Mouse (Mus musculus) forelimb bud, embryonic 11.5 days (tissue): ENCODE results near the gene Tbc1d32.
A peak's percentile ranks its signal among the peaks of the same experiment; 100 is the strongest.
"Not testable (repeated sequence)": the region's sequence is repeated elsewhere in the genome, so short reads cannot be mapped to it uniquely, and the experiment has no call there.

ENCODE experiments used
- DNase-seq: peaks from one replicate; pipeline ENCODE4 v3.0.0-alpha.2; 2012; ENCODE audit warnings: low read depth, low spot score

Gene Tbc1d32

DNA sequence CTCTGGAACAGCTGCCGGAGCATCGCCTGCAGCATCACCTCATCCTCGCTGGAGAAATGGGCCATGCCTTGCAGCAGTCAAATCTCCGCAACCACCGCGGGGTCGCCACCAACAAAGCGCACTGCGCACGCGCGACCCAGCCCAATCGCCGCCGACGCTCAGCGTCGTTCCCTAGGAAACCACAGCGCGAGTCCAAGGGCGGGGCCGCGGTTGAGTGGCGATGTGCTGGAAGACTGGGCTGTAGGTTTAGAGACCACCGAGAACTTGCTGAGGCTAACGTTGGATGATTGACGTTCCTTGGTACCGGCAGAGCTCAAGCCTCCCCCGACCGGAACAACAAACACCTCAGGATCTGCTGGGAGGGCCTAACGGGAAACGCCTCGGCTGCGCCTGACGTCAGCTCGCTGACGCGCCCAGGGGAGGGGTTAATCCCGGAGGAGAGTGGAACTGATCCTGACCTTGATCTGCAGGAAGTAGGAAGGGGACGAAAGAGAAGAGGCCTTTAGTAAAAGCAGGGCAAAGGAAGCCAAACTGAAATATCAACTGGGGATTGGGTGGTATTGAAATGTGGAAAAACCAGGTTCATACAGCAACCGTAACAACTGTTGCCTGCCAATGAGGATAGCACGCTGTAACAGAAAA is at the start of gene Tbc1d32:
Tbc1d32 (minus strand) TSS at position 122 of the 642 bp plus-strand sequence.
- peak; percentile 95 for DNase-seq

DNA sequence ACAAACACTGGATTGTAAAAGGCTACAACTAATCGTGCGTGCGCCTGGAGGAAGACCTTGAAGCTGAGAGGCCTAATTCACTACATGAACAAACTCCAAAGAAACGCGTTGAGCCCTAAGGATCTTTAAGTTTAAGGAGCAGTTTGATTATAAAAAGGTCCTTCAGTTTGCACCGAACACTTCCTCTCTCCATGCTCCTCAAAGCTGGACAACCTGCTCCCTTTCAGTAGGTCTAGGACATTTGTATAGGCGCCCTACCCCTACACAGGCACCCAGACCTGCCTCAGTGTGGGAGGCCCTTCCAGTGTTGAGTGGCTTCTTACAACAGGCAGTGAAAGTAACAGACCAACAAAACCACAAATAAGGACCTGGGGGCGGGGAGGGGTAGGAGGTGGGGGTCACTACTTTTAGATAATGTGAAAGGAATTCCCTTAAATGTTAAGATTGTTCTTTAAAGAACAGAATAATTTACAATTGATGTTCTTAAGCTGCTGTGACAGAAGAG is 666 bp downstream of the Tbc1d32 start:
- DNase-seq, result no peak

DNA sequence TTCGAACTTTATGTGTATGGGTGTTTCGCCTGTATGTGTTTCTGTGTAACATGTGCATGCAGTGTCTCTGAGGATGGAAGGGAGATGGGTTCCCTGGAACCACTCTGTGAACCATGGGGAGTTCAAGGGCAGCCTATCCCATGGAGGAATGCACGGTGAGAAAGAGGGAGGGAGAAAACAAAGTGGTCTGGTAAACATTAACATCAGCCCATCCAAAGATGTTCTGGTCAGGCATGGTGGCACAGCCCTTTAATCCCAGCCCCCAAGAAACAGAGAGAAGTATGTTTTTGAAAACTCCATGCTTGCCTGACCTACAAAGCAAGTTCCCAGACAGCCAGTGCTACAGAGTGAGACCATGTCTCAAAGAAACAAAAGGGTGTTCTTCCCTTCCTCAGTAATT is 12.7 kb downstream of the Tbc1d32 start:
- no peak for DNase-seq

DNA sequence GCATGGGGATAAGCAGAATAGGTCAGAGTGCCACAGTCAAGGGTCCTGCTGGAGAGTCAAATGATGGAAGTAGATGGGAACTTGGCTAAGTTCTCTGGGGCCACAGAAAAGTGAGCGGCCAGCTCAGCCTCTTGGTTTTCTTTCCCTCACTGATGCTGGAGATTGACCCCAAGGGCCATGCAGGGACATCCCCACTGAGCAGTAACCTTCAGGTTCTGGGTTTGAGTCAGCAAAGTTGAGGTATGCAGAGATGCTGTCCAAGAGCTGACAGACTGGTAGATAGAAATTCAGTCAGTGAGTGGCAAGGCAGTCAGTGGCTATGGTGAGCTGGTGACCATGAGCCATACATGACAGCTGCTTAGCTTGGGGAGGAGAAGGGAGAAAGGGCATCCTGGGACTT is 18.1 kb downstream of the Tbc1d32 start:
- no peak for DNase-seq

DNA sequence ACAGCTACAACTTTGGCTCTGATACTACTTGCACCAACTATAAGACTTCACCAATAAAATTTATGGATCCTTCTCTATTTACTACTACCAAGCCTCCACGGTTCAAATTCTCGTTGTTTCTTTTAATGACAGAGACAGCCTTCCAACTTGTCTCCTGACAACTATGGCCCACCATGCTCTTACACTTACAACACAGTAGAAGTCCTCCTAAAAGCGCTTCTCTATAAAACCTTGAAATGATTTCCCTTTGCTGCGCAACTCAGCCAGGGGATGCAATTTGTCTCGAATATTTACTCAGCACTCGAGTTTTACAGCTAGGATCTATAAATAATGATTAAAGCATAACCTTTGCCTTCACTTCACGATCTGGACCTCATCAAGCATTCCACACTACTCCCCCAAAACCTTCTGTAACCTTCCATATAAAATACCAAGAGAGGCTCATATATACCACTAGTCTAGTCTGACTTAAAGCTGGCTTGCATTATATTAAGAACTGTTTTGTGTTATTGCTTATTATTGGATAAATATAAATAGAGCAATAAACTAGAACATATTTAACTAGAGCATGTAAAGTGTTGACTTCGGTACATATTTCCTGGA is 21.6 kb downstream of the Tbc1d32 start:
- peak; percentile 9 for DNase-seq

GRCm38 (mm10) chr10:56204348-56204747 is 24.1 kb downstream of the Tbc1d32 start:
- DNase-seq, result no peak

GRCm38 (mm10) chr10:56199902-56200301 is 28.6 kb downstream of the Tbc1d32 start:
- DNase-seq, result no peak

DNA sequence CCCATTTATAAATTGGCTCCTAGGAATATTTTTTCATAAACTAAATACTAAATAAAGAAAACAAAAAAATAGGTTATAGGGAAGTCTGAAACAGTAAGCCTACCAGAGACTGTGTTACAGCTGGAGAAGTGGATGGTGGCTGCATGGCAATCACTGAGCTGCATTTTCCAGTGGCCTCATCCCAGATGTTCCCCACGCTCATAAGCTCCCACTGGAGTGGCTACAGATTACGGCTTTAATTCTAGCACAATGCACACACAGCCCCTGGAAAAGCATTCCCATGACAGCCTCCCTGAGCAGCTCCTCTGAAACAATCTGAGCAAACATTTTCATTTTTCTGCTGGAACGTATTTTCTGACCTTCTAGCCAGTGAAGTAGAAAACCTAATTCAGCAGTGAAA is 29.8 kb downstream of the Tbc1d32 start:
- DNase-seq, result no peak

- no peak for DNase-seq
Measured at GRCm38 (mm10) chr10:56194310-56194709, 34.2 kb downstream of the Tbc1d32 start.

- DNase-seq, result no peak
Measured at GRCm38 (mm10) chr10:56181727-56182126, 46.8 kb downstream of the Tbc1d32 start.

DNA sequence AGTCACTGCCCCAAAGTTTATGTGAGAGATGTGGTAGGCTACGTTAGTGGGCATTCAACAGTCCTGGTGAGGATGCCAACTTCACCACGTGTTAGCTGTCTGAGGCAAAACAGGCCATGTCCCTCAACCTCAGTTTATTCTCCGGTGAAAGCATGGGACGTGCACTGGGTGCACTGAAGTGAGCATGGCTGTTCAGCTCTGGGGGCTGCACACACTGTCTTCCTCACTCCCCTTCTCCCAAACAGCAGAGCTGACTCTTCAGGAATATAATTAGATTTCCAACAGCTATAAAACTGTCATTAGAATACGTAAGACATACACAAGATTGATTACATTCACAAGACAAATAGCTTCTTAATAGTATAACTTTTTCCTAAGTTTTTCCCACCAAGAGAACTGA is 55.3 kb downstream of the Tbc1d32 start:
- DNase-seq, result no peak

DNA sequence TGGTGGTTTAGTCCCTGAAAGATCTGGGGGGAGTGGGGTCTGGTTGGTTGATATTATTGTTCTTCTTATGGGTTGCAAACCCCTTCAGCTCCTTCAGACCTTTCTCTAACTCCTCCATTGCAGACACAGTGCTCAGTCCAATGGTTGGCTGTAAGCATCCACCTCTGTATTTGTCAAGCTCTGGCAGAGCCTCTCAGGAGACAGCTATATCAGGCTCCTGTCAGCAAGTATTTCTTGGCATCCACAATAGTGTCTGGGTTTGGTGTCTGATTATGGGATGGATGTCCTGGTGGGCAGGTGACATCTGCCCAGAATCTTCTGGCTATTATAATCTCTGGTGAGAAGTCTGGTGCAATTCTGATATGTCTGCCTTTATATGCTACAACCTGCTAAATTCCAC is 60.8 kb downstream of the Tbc1d32 start:
- DNase-seq, result not testable (repeated sequence)

GRCm38 (mm10) chr10:56165758-56166157 is 62.7 kb downstream of the Tbc1d32 start:
- DNase-seq, result no peak

GRCm38 (mm10) chr10:56164411-56164810 is 64.1 kb downstream of the Tbc1d32 start:
- DNase-seq, result no peak

GRCm38 (mm10) chr10:56158748-56159147 is 69.7 kb downstream of the Tbc1d32 start:
- DNase-seq, result no peak

DNA sequence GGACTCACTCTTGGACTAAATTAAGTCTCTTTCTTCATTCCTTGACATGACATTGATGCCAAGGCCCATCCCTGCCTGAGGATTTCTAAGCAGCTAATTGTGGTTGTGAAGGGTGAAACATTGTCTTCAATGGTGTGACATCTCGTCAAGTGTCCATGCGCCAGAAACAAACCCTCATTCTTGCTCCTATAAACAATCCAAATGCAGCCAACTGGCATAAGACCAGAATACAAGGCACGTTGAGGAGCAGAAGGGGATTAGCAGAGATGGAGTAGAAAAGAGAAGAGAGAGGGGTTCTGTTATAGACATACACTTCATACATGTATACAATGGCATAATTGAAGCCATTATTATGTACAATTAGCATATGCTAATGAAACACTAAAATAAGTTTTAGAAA is 70.3 kb downstream of the Tbc1d32 start:
- DNase-seq, result no peak

DNA sequence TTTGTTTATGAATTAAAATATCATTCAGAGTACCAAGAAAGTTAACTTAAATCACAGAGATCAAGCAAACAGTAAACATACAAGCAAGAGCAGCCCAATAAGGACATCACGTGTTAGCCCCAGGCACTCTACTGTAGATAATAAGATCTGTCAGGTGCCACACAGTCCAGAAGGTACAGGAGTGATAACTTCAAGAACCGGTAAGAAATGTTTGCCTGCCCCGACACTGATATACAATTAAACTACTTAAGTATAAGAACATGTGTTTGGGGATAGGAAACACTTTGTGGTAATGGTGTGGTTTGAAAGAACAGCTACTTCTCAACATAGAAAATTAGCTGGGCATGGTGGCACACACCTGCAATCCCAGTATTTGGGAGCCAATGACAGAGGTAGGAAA is 71.5 kb downstream of the Tbc1d32 start:
- DNase-seq, result no peak

- DNase-seq, result no peak
Measured at GRCm38 (mm10) chr10:56148920-56149319, 79.6 kb downstream of the Tbc1d32 start.

- DNase-seq, result no peak
Measured at GRCm38 (mm10) chr10:56137191-56137590, 91.3 kb downstream of the Tbc1d32 start.

DNA sequence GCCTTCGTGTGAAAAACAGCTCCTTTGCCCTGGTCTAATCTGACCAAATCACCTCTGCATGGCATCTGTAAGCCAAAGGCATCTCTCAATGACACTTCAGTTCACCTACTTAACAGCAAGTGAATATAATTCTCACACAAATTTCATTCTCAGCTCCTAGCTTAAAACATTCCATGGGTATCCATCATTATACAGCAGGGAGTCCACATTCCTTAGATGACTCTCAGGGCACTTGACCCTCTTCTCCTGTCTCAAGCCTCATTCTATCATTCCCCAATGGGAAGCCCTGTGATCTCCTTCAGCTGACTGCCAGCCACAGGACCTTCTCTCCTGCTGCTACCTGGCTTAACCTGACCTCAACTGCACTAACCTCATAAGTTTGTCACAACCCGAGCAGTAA is 98.8 kb downstream of the Tbc1d32 start:
- no peak for DNase-seq

DNA sequence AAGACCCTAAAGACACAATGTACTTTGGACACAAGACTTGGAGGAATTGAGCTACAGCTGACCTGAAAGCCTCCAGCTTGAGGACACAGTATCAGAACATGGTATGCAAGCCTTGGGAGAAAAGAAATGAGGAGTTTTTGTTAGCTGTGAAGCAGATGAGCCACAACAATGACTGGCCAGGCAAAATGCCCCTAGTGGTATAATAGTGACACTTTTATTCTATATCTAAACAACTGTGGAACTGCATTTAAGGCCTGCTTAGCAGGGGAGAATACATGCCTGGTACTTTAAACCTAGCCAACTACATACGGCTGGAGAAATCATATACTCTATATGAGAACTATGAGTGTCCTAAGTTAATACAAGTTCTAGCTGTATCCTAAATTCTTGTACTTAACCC is 101.5 kb downstream of the Tbc1d32 start:
- no peak for DNase-seq

DNA sequence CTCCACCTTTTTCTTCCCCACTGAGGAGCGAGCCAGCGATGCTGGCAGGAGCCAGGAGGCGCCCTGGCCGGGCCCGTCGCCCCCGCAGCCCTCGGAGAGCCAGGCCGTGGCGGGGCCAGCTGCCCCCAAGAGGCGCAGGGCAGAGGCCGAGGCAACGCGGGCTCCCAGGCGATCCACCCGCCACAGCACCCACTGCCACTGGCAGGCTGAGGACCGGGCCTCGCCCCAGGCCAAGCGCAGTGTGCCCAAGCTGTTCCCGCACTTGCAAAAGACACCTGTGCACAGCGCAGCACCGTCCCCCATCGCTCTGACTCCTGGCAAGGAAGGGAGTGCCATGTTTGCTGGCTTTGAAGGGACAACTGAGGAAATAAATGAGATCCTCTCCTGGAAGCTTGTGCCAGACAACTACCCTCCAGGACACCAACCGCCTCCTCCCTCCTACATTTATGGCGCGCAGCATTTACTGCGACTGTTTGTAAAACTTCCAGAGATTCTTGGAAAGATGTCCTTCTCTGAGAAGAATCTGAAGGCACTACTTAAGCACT is 112.8 kb downstream of the Tbc1d32 start:
- peak; percentile 8 for DNase-seq

DNA sequence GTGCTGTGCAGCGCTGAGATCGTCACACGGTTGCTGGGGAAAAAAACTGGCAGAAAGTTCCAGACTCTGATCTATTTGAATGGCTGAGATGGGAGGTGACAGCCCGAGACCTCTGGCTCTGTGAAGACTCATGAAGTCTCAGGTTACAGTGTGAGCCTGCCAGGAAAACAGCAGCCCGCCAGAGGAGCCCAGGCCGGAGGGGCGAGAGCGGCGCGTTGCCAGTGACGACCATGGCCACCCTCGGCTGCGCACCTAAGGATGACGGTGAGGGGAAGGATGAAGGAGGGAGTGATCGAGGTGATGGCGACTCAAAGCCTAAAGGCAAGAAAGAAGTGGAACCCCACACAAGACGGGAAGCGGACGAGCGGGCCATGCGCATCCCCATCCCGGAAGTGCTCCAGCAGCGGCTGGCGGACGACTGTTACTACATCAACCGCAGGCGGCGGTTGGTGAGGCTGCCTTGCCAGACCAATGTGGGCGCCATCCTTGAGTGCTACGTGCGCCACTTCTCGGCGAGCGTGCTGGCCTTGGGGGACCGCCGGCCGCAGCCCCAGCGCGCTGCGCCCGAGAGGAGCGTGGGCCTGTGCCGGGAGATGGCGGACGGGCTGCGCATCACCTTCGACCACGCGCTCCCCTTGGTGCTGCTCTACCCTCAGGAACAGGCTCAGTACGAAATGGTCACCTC is 113.4 kb downstream of the Tbc1d32 start:
- peak; percentile 74 for DNase-seq
